Mouse (Mus musculus) liver, embryonic 14.5 days (tissue): ENCODE results near the gene Aldh3b2. TPM values are rescaled to one million over a fixed set of nuclear protein-coding genes. Genes with fewer than 3 reads are reported as not detected.

Source experiments
- ATAC-seq: fragments of 200-750 bp; cut with Nextera tagmentation; 2 replicates; pipeline ENCODE4 v1.8.0; 2017; ENCODE audit warnings: moderate number of reproducible peaks, mild to moderate bottlenecking, moderate library complexity; ENCODE audit not compliant: insufficient read depth
- DNase-seq, 3 experiments: peaks; one replicate each; pipeline ENCODE4 v3.0.0-alpha.2; 2012 to 2013; ENCODE audit warnings: low read depth in 3 of 3, low spot score in 3 of 3
- H3K27ac ChIP-seq: fragments of 300-500 bp; sonication (generic); 2 replicates; pipeline ENCODE4 v1.5.1; 2014; ENCODE audit warnings: moderate library complexity, mild to moderate bottlenecking, control low read depth, inconsistent platforms
- H3K27me3 ChIP-seq: fragments of 300-500 bp; sonication (generic); 2 replicates; pipeline ENCODE4 v1.6.1; 2014; ENCODE audit warnings: mild to moderate bottlenecking, low read length, moderate library complexity; ENCODE audit not compliant: control insufficient read depth, insufficient read depth
- H3K36me3 ChIP-seq: fragments of 300-500 bp; sonication (generic); replicated peaks from 2 replicates; pipeline ENCODE4 v1.6.1; 2014; ENCODE audit warnings: low read depth; ENCODE audit not compliant: control insufficient read depth, insufficient read depth
- H3K4me1 ChIP-seq, 2 experiments: fragments of 200-500 bp in 1 of 2; fragments of 300-500 bp in 1 of 2; sonication (generic) in 1 of 2; replicated peaks; 2 replicates each; pipeline ENCODE4 v1.6.1; 2012 to 2014; ENCODE audit warnings: antibody characterized with exemption in 1 of 2, inconsistent platforms in 1 of 2, low read length in 1 of 2; ENCODE audit not compliant: control insufficient read depth in 2 of 2, insufficient read depth in 2 of 2
- H3K4me2 ChIP-seq: fragments of 300-500 bp; sonication (generic); 2 replicates; pipeline ENCODE4 v1.6.1; 2014; ENCODE audit warnings: low read depth, mild to moderate bottlenecking, control low read depth, moderate library complexity
- H3K4me3 ChIP-seq, 2 experiments: fragments of 200-500 bp in 1 of 2; fragments of 300-500 bp in 1 of 2; sonication (generic) in 1 of 2; 2 replicates each; pipeline ENCODE4 v1.5.1; 2012 to 2014; ENCODE audit warnings: low read depth in 2 of 2, low read length in 2 of 2, mild to moderate bottlenecking in 2 of 2, control low read depth in 1 of 2, inconsistent platforms in 1 of 2, moderate library complexity in 1 of 2; ENCODE audit not compliant: insufficient read depth in 1 of 2
- H3K9ac ChIP-seq: fragments of 300-500 bp; sonication (generic); replicated peaks from 2 replicates; pipeline ENCODE4 v1.6.1; 2014; ENCODE audit warnings: mild to moderate bottlenecking, control low read depth, moderate library complexity
- H3K9me3 ChIP-seq: fragments of 300-500 bp; sonication (generic); 2 replicates; pipeline ENCODE4 v1.6.1; 2016; ENCODE audit warnings: low read length, mixed read lengths; ENCODE audit not compliant: control insufficient read depth
- CTCF ChIP-seq: IDR thresholded peaks from 2 replicates; pipeline ENCODE4 v1.5.1; 2016; ENCODE audit warnings: antibody characterized with exemption, low read depth, control low read depth
- EP300 ChIP-seq: IDR thresholded peaks from 2 replicates; pipeline ENCODE4 v1.6.1; 2016; ENCODE audit warnings: antibody characterized with exemption, low read depth
- WGBS: fragments of 180-500 bp; shearing (Covaris S2); extraction: QIAGEN DNeasy Blood & Tissue Kit; methylation state at CpG from one replicate; pipeline ENCODE4 v1.1.7; 2014; ENCODE audit not compliant: insufficient replicate concordance; 5-methylcytosine and 5-hydroxymethylcytosine counted together
- polyA plus RNA-seq, 2 experiments: library from polyadenylated mRNA; depleted of rRNA in 1 of 2; stranded (reverse) in 1 of 2; unstranded in 1 of 2; fragments of >200 nt; fragmentation: Nextera tagmentation in 1 of 2; extraction: Ambion mirVana in 1 of 2; gene quantifications; 2 replicates each; pipeline versions ENCODE4 v1.2.1 to v1.2.3; 2012 to 2014

Gene Aldh3b2
- polyA plus RNA-seq, 2 experiments, result 0.33 to 0.48 TPM

- no peaks in the 10 kb centered on the region for H3K9me3 ChIP-seq
- H3K4me1 ChIP-seq, result peaks cover 0 to 13% of the 10 kb centered on the region in 2 experiments; a peak in 2 of 4 replicates
- WGBS, result 66% methylated on average over 9 of the region's 9 CpGs
- no peak overlapping the region for H3K4me2 ChIP-seq
- H3K9ac ChIP-seq, result no peak overlapping the region
- DNase-seq (no peak), ATAC-seq (no peak)
- no peak overlapping the region for H3K4me3 ChIP-seq
- TF ChIP-seq EP300, result no peak
- no peak for TF ChIP-seq CTCF
- no peaks in the 10 kb centered on the region for H3K36me3 ChIP-seq
- no peak overlapping the region for H3K27ac ChIP-seq
- H3K27me3 ChIP-seq, result no peaks in the 10 kb centered on the region
Measured at GRCm38 (mm10) chr19:3983527-3984200, 11.5 kb downstream of the Aldh3b2 start.

- no peak for TF ChIP-seq CTCF
- no peak for TF ChIP-seq EP300
- DNase-seq, result no peak
- H3K9ac ChIP-seq, result no peak overlapping the region
Measured at GRCm38 (mm10) chr19:3985261-3985681, 13.1 kb downstream of the Aldh3b2 start.

GRCm38 (mm10) chr19:3986334-3986733 is 14.2 kb downstream of the Aldh3b2 start, which contains the start of gene Acy3:
Acy3 (plus strand) TSS chr19:3986570.
- peaks cover 0 to 13% of the 10 kb centered on the region in 2 experiments; a peak in 2 of 4 replicates for H3K4me1 ChIP-seq
- H3K27ac ChIP-seq, result no peak within 1 kb of the TSS
- DNase-seq, result peak; percentile 38 to 48 (median 46)
- H3K4me3 ChIP-seq, result no peak within 1 kb of the TSS
- TF ChIP-seq EP300 (no peak), CTCF (no peak)
- peak; percentile 65 for ATAC-seq
- 0 out of 2 replicates have a peak within 1 kb of the TSS, but pooled peaks have one; percentile 1 for H3K9ac ChIP-seq
- WGBS, result 10% methylated on average over 8 of the region's 8 CpGs
- no peaks in the 10 kb centered on the region for H3K36me3 ChIP-seq
- peak within 1 kb of the TSS; percentile 8 for H3K4me2 ChIP-seq
- no peaks in the 10 kb centered on the region for H3K27me3 ChIP-seq
- H3K9me3 ChIP-seq, result no peaks in the 10 kb centered on the region

More at GRCm38 (mm10) chr19:3985261-3985681, 13.1 kb downstream of the Aldh3b2 start:
- 26% methylated on average over 8 of the region's 8 CpGs for WGBS
- H3K4me2 ChIP-seq, result no peak overlapping the region
- peaks cover 0 to 13% of the 10 kb centered on the region in 2 experiments; a peak in 2 of 4 replicates for H3K4me1 ChIP-seq
- no peaks in the 10 kb centered on the region for H3K36me3 ChIP-seq
- no peak overlapping the region for H3K27ac ChIP-seq
- peak; percentile 30 for ATAC-seq
- no peaks in the 10 kb centered on the region for H3K9me3 ChIP-seq
- no peaks in the 10 kb centered on the region for H3K27me3 ChIP-seq
- H3K4me3 ChIP-seq, result no peak overlapping the region

GRCm38 (mm10) chr19:3988066-3988465 is 15.9 kb downstream of the Aldh3b2 start:
- no peak for DNase-seq
- Histone ChIP-seq H3K27ac (no peak overlapping the region), H3K4me1 (peaks cover 0 to 13% of the 10 kb centered on the region in 2 experiments; a peak in 2 of 4 replicates), H3K27me3 (no peaks in the 10 kb centered on the region), H3K4me3 (no peak overlapping the region), H3K4me2 (no peak overlapping the region), H3K9ac (no peak overlapping the region), H3K36me3 (no peaks in the 10 kb centered on the region), H3K9me3 (no peaks in the 10 kb centered on the region)
- ATAC-seq, result no peak
- 87% methylated on average over 14 of the region's 14 CpGs for WGBS
- TF ChIP-seq CTCF (no peak), EP300 (no peak)

- ATAC-seq (no peak), DNase-seq (no peak)
- Histone ChIP-seq H3K9ac (no peak overlapping the region), H3K4me2 (no peak overlapping the region), H3K4me1 (peaks cover 0 to 15% of the 10 kb centered on the region in 2 experiments; a peak in 2 of 4 replicates), H3K36me3 (no peaks in the 10 kb centered on the region), H3K27me3 (no peaks in the 10 kb centered on the region), H3K4me3 (no peak overlapping the region), H3K27ac (no peak overlapping the region), H3K9me3 (no peaks in the 10 kb centered on the region)
- TF ChIP-seq EP300 (no peak), CTCF (peak; percentile 60)
- WGBS, result 74% methylated on average over 4 of the region's 4 CpGs
Measured at GRCm38 (mm10) chr19:3988750-3989149, 16.6 kb downstream of the Aldh3b2 start.
